Mouse (Mus musculus) ES-E14 (cell line): ENCODE results near the gene Actr3b.

Experiments used
- CHD2 ChIP-seq: IDR thresholded peaks from 2 replicates; pipeline ENCODE4 v1.6.1; 2014; ENCODE audit warnings: mild to moderate bottlenecking, low read depth, low read length, inconsistent platforms
- HCFC1 ChIP-seq: IDR thresholded peaks from 2 replicates; pipeline ENCODE4 v1.6.1; 2012; ENCODE audit warnings: low read length, inconsistent platforms, borderline replicate concordance; ENCODE audit not compliant: insufficient read depth
- MAFK ChIP-seq: IDR thresholded peaks from 2 replicates; pipeline ENCODE4 v1.6.1; 2014; ENCODE audit warnings: mild to moderate bottlenecking, low read depth, low read length, inconsistent platforms; ENCODE audit not compliant: insufficient read depth

GRCm38 (mm10) chr5:25759460-25760409 is at the start of gene Actr3b:
- TF ChIP-seq CHD2 (no peak), MAFK (no peak), HCFC1 (no peak; the same call in 1 of the 2 replicates)
